Mouse (Mus musculus): ENCODE data around the gene Rpl28. TPM values are rescaled to one million over a fixed set of nuclear protein-coding genes. Genes with fewer than 3 reads are reported as not detected.

Rpl28 gene
- 100 to 1,000 TPM; 480 to 489 TPM for total RNA-seq (2021)
- long read RNA-seq, experiment 1, transcript Rpl28-201 (5 exons, 1,106 nt) = minor isoform, 54 of 126 reads
- long read RNA-seq, experiment 1, transcript Rpl28-202 (4 exons, 772 nt) = major isoform, 66 of 126 reads
- long read RNA-seq, experiment 1, partial matches to known transcripts = 3 of 126 reads
- long read RNA-seq, experiment 1, other reads (novel, unspliced or antisense) = 2 of 126 reads
- long read RNA-seq, experiment 2, transcript Rpl28-202 (4 exons, 772 nt) = major isoform, 43 of 72 reads
- long read RNA-seq, experiment 2, transcript Rpl28-201 (5 exons, 1,106 nt) = minor isoform, 28 of 72 reads
- long read RNA-seq, experiment 2, partial matches to known transcripts = 0 of 72 reads
- long read RNA-seq, experiment 2, other reads (novel, unspliced or antisense) = 1 of 72 reads

- DNase-seq (ENCODE audit: low spot score in 2 of 2) = peak; percentile 96 to 97
- intact Hi-C loops (cut with DNase I) = loop anchor here (5.0 to 10.0 kb wide), 2 partner anchors 50 to 78 kb away; partner anchors contain the start of gene Kmt5c
Measured at GRCm38 (mm10) chr7:4792278-4793212, at the start of gene Rpl28. Gene Rpl28 (plus strand): TSS chr7:4792874.

- intact Hi-C loops (cut with DNase I) = loop anchor here (5.0 kb wide), 1 partner anchor 49 kb away; the partner anchor contains the start of gene Rpl28
- no peak for DNase-seq (ENCODE audit: low spot score in 2 of 2)
Measured at GRCm38 (mm10) chr7:4743354-4743753, 49.3 kb upstream of the Rpl28 start.

GRCm38 (mm10) chr7:4744886-4745285 lies 47.8 kb upstream of the Rpl28 start:
- intact Hi-C loops (cut with DNase I) = loop anchor here (5.0 kb wide), 1 partner anchor 47 kb away; the partner anchor contains the start of gene Rpl28
- DNase-seq (ENCODE audit: low spot score in 2 of 2) = no peak

GRCm38 (mm10) chr7:4746326-4746980 lies 46.2 kb upstream of the Rpl28 start:
- no peak for DNase-seq (ENCODE audit: low spot score in 2 of 2)
- intact Hi-C loops (cut with DNase I) = no loop called here

- intact Hi-C loops (cut with DNase I) = no loop called here
- no peak for DNase-seq (ENCODE audit: low spot score in 2 of 2)
Measured at GRCm38 (mm10) chr7:4747156-4747899, 45.3 kb upstream of the Rpl28 start.

- intact Hi-C loops (cut with DNase I) = no loop called here
- DNase-seq (ENCODE audit: low spot score in 2 of 2) = no peak
Measured at GRCm38 (mm10) chr7:4748321-4748720, 44.4 kb upstream of the Rpl28 start.

GRCm38 (mm10) chr7:4749169-4749568 lies 43.5 kb upstream of the Rpl28 start:
- intact Hi-C loops (cut with DNase I) = no loop called here
- no peak for DNase-seq (ENCODE audit: low spot score in 2 of 2)

GRCm38 (mm10) chr7:4751971-4752820 lies 40.5 kb upstream of the Rpl28 start:
- intact Hi-C loops (cut with DNase I) = no loop called here
- DNase-seq (ENCODE audit: low spot score in 2 of 2) = no peak

GRCm38 (mm10) chr7:4752821-4753570 lies 39.7 kb upstream of the Rpl28 start, which contains the start of gene Cox6b2:
Gene Cox6b2 (minus strand): TSS chr7:4753094.
- peak; percentile 74 to 87 for DNase-seq (ENCODE audit: low spot score in 2 of 2)
- intact Hi-C loops (cut with DNase I) = no loop called here

GRCm38 (mm10) chr7:4759670-4760069 lies 33.0 kb upstream of the Rpl28 start:
- intact Hi-C loops (cut with DNase I) = no loop called here

GRCm38 (mm10) chr7:4764946-4765710 lies 27.5 kb upstream of the Rpl28 start:
- DNase-seq (ENCODE audit: low spot score in 2 of 2) = no peak
- intact Hi-C loops (cut with DNase I) = no loop called here

More at GRCm38 (mm10) chr7:4759670-4760069, 33.0 kb upstream of the Rpl28 start:
- no peak for DNase-seq (ENCODE audit: low spot score in 2 of 2)

- DNase-seq (ENCODE audit: low spot score in 2 of 2) = no peak
- intact Hi-C loops (cut with DNase I) = no loop called here
Measured at GRCm38 (mm10) chr7:4771202-4771601, 21.5 kb upstream of the Rpl28 start, which contains the start of gene Fam71e2. Gene Fam71e2 (minus strand): TSS chr7:4771302.

GRCm38 (mm10) chr7:4776131-4776530 lies 16.5 kb upstream of the Rpl28 start:
- no peak for DNase-seq (ENCODE audit: low spot score in 2 of 2)
- intact Hi-C loops (cut with DNase I) = no loop called here

GRCm38 (mm10) chr7:4776861-4777830 lies 15.5 kb upstream of the Rpl28 start:
- intact Hi-C loops (cut with DNase I) = no loop called here
- DNase-seq (ENCODE audit: low spot score in 2 of 2) = peak in 1 of 2 experiments; percentile 29

All from left cerebral cortex, postnatal 14 days (tissue).